Mouse (Mus musculus) gastrocnemius, adult 2 months (tissue): ENCODE data around the gene Klra6. TPM values are rescaled to one million over a fixed set of nuclear protein-coding genes. Genes with fewer than 3 reads are reported as not detected.
"Not testable (repeated sequence)": the region's sequence is repeated elsewhere in the genome, so short reads cannot be mapped to it uniquely, and the experiment has no call there.

Experiments used
- DNase-seq: peaks from one replicate; pipeline ENCODE4 v3.0.0; 2022
- H3K27ac ChIP-seq: fragments of 200-600 bp; 2 replicates; pipeline ENCODE4 v1.8.1; 2022; ENCODE audit warnings: mild to moderate bottlenecking
- H3K4me3 ChIP-seq: fragments of 200-600 bp; 2 replicates; pipeline ENCODE4 v1.8.1; 2022; ENCODE audit warnings: mild to moderate bottlenecking, moderate library complexity
- CTCF ChIP-seq: fragments of 200-600 bp; IDR thresholded peaks from 2 replicates; pipeline ENCODE4 v1.8.1; 2022; ENCODE audit warnings: antibody characterized with exemption, mild to moderate bottlenecking, moderate library complexity
- intact Hi-C: fragments of 180-260 bp; cut with DNase I; formaldehyde crosslinking; loops from one replicate; pipeline ENCODE4 v1.15.1; 2025
- long read RNA-seq, 2 experiments: library from polyadenylated mRNA; stranded (forward); transcript quantifications; one replicate each; pipeline ENCODE4 v2.0.0; 2021
- total RNA-seq, 2 experiments: library from RNA; stranded (reverse); gene quantifications; 2 replicates each; pipeline ENCODE4 v1.2.3; 2021

Gene Klra6
- not detected for total RNA-seq
- long read RNA-seq, experiment 1 = 0 reads
- long read RNA-seq, experiment 2 = 0 reads

DNA sequence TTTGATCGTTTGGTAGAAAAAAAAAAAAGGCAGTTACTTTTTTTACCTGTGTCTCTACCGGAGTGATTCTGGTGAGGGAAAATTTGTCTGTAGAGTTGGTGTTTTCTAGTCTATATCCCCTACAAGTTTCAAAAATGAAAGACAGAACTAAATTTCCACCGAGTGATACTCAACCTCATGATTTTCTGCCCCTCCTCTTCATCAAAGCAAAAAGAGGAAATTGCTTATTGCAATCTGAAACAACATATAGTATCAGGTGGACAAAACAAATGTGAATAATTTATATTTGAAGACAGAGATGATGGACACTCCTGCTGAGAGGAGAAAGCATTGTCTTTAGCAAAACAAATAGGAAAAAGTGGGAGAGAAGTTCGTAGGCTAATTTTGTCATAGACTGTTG is at the start of gene Klra6:
TSS of gene Klra6 (minus strand) at position 101 of the 400 bp plus-strand sequence.
- Histone ChIP-seq H3K4me3 (no peak within 1 kb of the TSS), H3K27ac (no peak within 1 kb of the TSS)
- no peak for DNase-seq
- no peak for TF ChIP-seq CTCF
- intact Hi-C loops = no loop called here

DNA sequence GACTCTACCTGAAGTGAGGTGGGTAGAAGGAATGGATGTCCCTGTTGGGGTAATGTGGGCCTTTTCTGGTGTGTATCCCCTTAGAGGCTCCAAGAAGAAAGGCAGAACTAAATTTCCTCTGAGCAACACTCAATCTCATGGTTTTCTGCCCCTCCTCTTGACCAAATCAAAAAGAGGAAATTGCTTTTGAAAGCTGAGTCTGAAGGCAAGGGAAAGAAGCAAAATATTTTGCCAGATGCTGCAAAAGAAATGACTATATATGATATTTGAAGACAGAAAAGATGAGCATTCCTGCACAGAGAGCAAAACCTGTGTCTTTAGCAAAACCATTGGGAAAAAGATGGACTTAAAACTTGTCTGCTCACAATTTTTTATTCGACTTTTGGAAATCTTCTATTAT is 40.4 kb upstream of the Klra6 start, which contains the start of gene Klra4:
TSS of gene Klra4 (minus strand) at position 101 of the 400 bp plus-strand sequence.
- intact Hi-C loops, DNase-seq, H3K27ac ChIP-seq, H3K4me3 ChIP-seq: not testable (repeated sequence)

DNA sequence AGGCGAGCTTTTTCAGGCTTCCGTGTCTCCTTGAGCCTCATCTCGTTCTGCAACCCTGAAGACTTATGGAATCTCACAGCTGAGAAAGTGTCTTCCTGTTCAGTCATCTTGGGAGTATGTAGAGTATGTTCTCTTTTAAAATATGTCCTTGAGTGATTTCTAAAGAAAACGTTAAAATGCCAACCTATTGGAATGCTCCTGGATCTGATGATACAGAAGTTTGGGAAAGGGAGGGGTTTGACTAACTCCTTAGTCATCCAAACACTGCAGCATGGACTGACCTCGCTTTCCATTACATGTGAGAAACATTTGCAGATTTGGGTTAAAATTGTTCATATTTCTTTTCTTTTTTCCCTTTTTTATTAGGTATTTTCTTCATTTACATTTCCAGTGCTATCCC is 38.4 kb upstream of the Klra6 start:
- no peak for TF ChIP-seq CTCF
- intact Hi-C loops = no loop called here
- no peak overlapping the region for H3K27ac ChIP-seq
- DNase-seq = no peak
- H3K4me3 ChIP-seq = no peak overlapping the region

DNA sequence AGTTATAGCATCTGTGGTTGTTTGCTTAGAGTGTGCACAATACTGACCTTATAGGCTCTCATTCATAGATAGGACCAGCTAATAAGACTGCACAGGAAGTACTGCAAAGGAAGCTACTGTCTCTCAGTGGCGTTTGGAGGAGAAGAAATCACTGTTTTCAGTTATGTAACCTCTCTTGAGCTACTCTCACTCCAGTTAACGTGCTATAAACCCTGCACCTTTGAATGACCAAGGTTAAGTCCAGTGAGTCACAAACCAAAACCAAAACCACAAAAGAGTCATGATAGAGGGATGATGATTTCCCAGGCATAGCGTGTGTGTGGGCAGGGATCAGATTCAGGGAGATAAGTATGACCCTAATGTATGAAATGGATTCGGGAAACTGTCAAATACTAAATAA is 8.4 kb upstream of the Klra6 start:
- intact Hi-C loops, H3K27ac ChIP-seq, DNase-seq, H3K4me3 ChIP-seq: not testable (repeated sequence)

GRCm38 (mm10) chr6:130031493-130032089 is 4.8 kb upstream of the Klra6 start:
- H3K4me3 ChIP-seq, intact Hi-C loops, DNase-seq, H3K27ac ChIP-seq: not testable (repeated sequence)

Other genes starting within 250 kb of the Klra6 start
- gene Gm156, start 242.7 kb downstream of the Klra6 start, total RNA-seq = not detected
- gene Gm17631, start 164.3 kb downstream of the Klra6 start, total RNA-seq = not detected
- gene Klra17, start 150.3 kb downstream of the Klra6 start, total RNA-seq = not detected
- gene Klra5, start 109.3 kb downstream of the Klra6 start, total RNA-seq = not detected
- not detected for gene Klra4, start 40.3 kb upstream of the Klra6 start, total RNA-seq
- not detected for gene Klra8, start 102.9 kb upstream of the Klra6 start, total RNA-seq
- gene Klra9, start 166.2 kb upstream of the Klra6 start, total RNA-seq = under 1 TPM in 1 of 2 experiments, not detected in 1; 0.50 TPM
- gene Klra7, start 206.4 kb upstream of the Klra6 start, total RNA-seq = not detected